Mouse (Mus musculus): Measurements from ENCODE around the gene Ctdspl. TPM values are rescaled to one million over a fixed set of nuclear protein-coding genes. Genes with fewer than 3 reads are reported as not detected.

Gene Ctdspl
- polyA plus RNA-seq, 1 experiment from 2014 or later = 10.0 TPM

GRCm38 (mm10) chr9:118980411-118980823 lies 54.2 kb downstream of the Ctdspl start:
- no peak overlapping the region for H3K4me2 ChIP-seq (ENCODE audit: low read depth, low read length)

GRCm38 (mm10) chr9:118984650-118985432 lies 58.6 kb downstream of the Ctdspl start:
- Histone ChIP-seq H3K36me3 (replicated peaks; ENCODE audit: control insufficient read depth, insufficient read depth, low read depth, low read length) (no peaks in the 10 kb centered on the region), H3K4me3 (ENCODE audit: low read depth, low read length) (no peak overlapping the region), H3K27ac (replicated peaks; ENCODE audit: low read depth, low read length) (no peak overlapping the region), H3K4me2 (ENCODE audit: low read depth, low read length) (no peak overlapping the region), H3K4me1 (ENCODE audit: control insufficient read depth, insufficient read depth, low read length) (peaks cover 9% of the 10 kb centered on the region), H3K27me3 (ENCODE audit: control insufficient read depth, insufficient read depth, low read length) (no peaks in the 10 kb centered on the region), H3K9me3 (replicated peaks; ENCODE audit: control insufficient read depth, low read length) (no peaks in the 10 kb centered on the region), H3K9ac (replicated peaks; ENCODE audit: low read length) (no peak overlapping the region)
- ATAC-seq (replicated peaks; ENCODE audit: insufficient number of reproducible peaks, low FRiP score, low TSS enrichment, low read depth) (no peak), DNase-seq (ENCODE audit: low spot score) (no peak)
- 60% methylated on average over 15 of the region's 15 CpGs for WGBS

More at GRCm38 (mm10) chr9:118980411-118980823, 54.2 kb downstream of the Ctdspl start:
- DNase-seq (ENCODE audit: low spot score) (peak; percentile 74), ATAC-seq (replicated peaks; ENCODE audit: insufficient number of reproducible peaks, low FRiP score, low TSS enrichment, low read depth) (peak; percentile 55)
- no peak overlapping the region for H3K4me3 ChIP-seq (ENCODE audit: low read depth, low read length)
- WGBS = 4% methylated on average over 4 of the region's 4 CpGs
- no peaks in the 10 kb centered on the region for H3K36me3 ChIP-seq (replicated peaks; ENCODE audit: control insufficient read depth, insufficient read depth, low read depth, low read length)
- peak overlapping the region; percentile 87 for H3K27ac ChIP-seq (replicated peaks; ENCODE audit: low read depth, low read length)
- H3K4me1 ChIP-seq (ENCODE audit: control insufficient read depth, insufficient read depth, low read length) = peaks cover 14% of the 10 kb centered on the region
- H3K9ac ChIP-seq (replicated peaks; ENCODE audit: low read length) = no peak overlapping the region; the same call in 1 of the 2 replicates
- H3K27me3 ChIP-seq (ENCODE audit: control insufficient read depth, insufficient read depth, low read length) = no peaks in the 10 kb centered on the region
- H3K9me3 ChIP-seq (replicated peaks; ENCODE audit: control insufficient read depth, low read length) = no peaks in the 10 kb centered on the region

GRCm38 (mm10) chr9:118986286-118986685 lies 60.0 kb downstream of the Ctdspl start:
- H3K27ac ChIP-seq (replicated peaks; ENCODE audit: low read depth, low read length) = no peak overlapping the region
- H3K4me1 ChIP-seq (ENCODE audit: control insufficient read depth, insufficient read depth, low read length) = no peaks in the 10 kb centered on the region
- whole genome bisulfite sequencing = 70% methylated on average over 11 of the region's 11 CpGs
- H3K4me3 ChIP-seq (ENCODE audit: low read depth, low read length) = no peak overlapping the region
- H3K4me2 ChIP-seq (ENCODE audit: low read depth, low read length) = no peak overlapping the region
- no peaks in the 10 kb centered on the region for H3K9me3 ChIP-seq (replicated peaks; ENCODE audit: control insufficient read depth, low read length)
- no peaks in the 10 kb centered on the region for H3K36me3 ChIP-seq (replicated peaks; ENCODE audit: control insufficient read depth, insufficient read depth, low read depth, low read length)
- no peak overlapping the region for H3K9ac ChIP-seq (replicated peaks; ENCODE audit: low read length)
- DNase-seq (ENCODE audit: low spot score) (no peak), ATAC-seq (replicated peaks; ENCODE audit: insufficient number of reproducible peaks, low FRiP score, low TSS enrichment, low read depth) (no peak)
- H3K27me3 ChIP-seq (ENCODE audit: control insufficient read depth, insufficient read depth, low read length) = no peaks in the 10 kb centered on the region

- DNase-seq (ENCODE audit: low spot score) (no peak), ATAC-seq (replicated peaks; ENCODE audit: insufficient number of reproducible peaks, low FRiP score, low TSS enrichment, low read depth) (peak; percentile 63; the same call in 1 of the 2 replicates)
- H3K4me2 ChIP-seq (ENCODE audit: low read depth, low read length) = no peak overlapping the region
- no peaks in the 10 kb centered on the region for H3K9me3 ChIP-seq (replicated peaks; ENCODE audit: control insufficient read depth, low read length)
- WGBS = 73% methylated on average over 11 of the region's 11 CpGs
- no peak overlapping the region for H3K27ac ChIP-seq (replicated peaks; ENCODE audit: low read depth, low read length)
- H3K9ac ChIP-seq (replicated peaks; ENCODE audit: low read length) = no peak overlapping the region
- H3K4me3 ChIP-seq (ENCODE audit: low read depth, low read length) = no peak overlapping the region
- no peaks in the 10 kb centered on the region for H3K27me3 ChIP-seq (ENCODE audit: control insufficient read depth, insufficient read depth, low read length)
- H3K36me3 ChIP-seq (replicated peaks; ENCODE audit: control insufficient read depth, insufficient read depth, low read depth, low read length) = no peaks in the 10 kb centered on the region
- H3K4me1 ChIP-seq (ENCODE audit: control insufficient read depth, insufficient read depth, low read length) = no peaks in the 10 kb centered on the region; the same call in 1 of the 2 replicates
Observed at GRCm38 (mm10) chr9:118988787-118989580, 62.7 kb downstream of the Ctdspl start.

- H3K9me3 ChIP-seq (replicated peaks; ENCODE audit: control insufficient read depth, low read length) = no peaks in the 10 kb centered on the region
- H3K27ac ChIP-seq (replicated peaks; ENCODE audit: low read depth, low read length) = no peak overlapping the region
- no peaks in the 10 kb centered on the region for H3K27me3 ChIP-seq (ENCODE audit: control insufficient read depth, insufficient read depth, low read length)
- no peak overlapping the region for H3K9ac ChIP-seq (replicated peaks; ENCODE audit: low read length)
- no peak for DNase-seq (ENCODE audit: low spot score)
- no peaks in the 10 kb centered on the region; the same call in 1 of the 2 replicates for H3K4me1 ChIP-seq (ENCODE audit: control insufficient read depth, insufficient read depth, low read length)
- no peak for ATAC-seq (replicated peaks; ENCODE audit: insufficient number of reproducible peaks, low FRiP score, low TSS enrichment, low read depth)
- no peak overlapping the region for H3K4me2 ChIP-seq (ENCODE audit: low read depth, low read length)
- H3K36me3 ChIP-seq (replicated peaks; ENCODE audit: control insufficient read depth, insufficient read depth, low read depth, low read length) = no peaks in the 10 kb centered on the region
- no peak overlapping the region for H3K4me3 ChIP-seq (ENCODE audit: low read depth, low read length)
- WGBS = 80% methylated on average over 7 of the region's 7 CpGs
Observed at GRCm38 (mm10) chr9:118990490-118990889, 64.2 kb downstream of the Ctdspl start.

GRCm38 (mm10) chr9:118991750-118992585 lies 65.7 kb downstream of the Ctdspl start:
- WGBS = 91% methylated on average over 21 of the region's 21 CpGs

GRCm38 (mm10) chr9:118992586-118992955 lies 66.3 kb downstream of the Ctdspl start:
- no peak overlapping the region for H3K9ac ChIP-seq (replicated peaks; ENCODE audit: low read length)
- ATAC-seq (replicated peaks; ENCODE audit: insufficient number of reproducible peaks, low FRiP score, low TSS enrichment, low read depth) (no peak), DNase-seq (ENCODE audit: low spot score) (no peak)
- H3K27ac ChIP-seq (replicated peaks; ENCODE audit: low read depth, low read length) = no peak overlapping the region
- WGBS = 83% methylated on average over 5 of the region's 5 CpGs
- no peak overlapping the region for H3K4me3 ChIP-seq (ENCODE audit: low read depth, low read length)
- no peaks in the 10 kb centered on the region; the same call in 1 of the 2 replicates for H3K4me1 ChIP-seq (ENCODE audit: control insufficient read depth, insufficient read depth, low read length)
- H3K36me3 ChIP-seq (replicated peaks; ENCODE audit: control insufficient read depth, insufficient read depth, low read depth, low read length) = no peaks in the 10 kb centered on the region
- no peak overlapping the region for H3K4me2 ChIP-seq (ENCODE audit: low read depth, low read length)
- H3K27me3 ChIP-seq (ENCODE audit: control insufficient read depth, insufficient read depth, low read length) = no peaks in the 10 kb centered on the region
- no peaks in the 10 kb centered on the region for H3K9me3 ChIP-seq (replicated peaks; ENCODE audit: control insufficient read depth, low read length)

More at GRCm38 (mm10) chr9:118991750-118992585, 65.7 kb downstream of the Ctdspl start:
- Histone ChIP-seq H3K9me3 (replicated peaks; ENCODE audit: control insufficient read depth, low read length) (no peaks in the 10 kb centered on the region), H3K27ac (replicated peaks; ENCODE audit: low read depth, low read length) (no peak overlapping the region), H3K4me3 (ENCODE audit: low read depth, low read length) (no peak overlapping the region), H3K4me2 (ENCODE audit: low read depth, low read length) (no peak overlapping the region), H3K36me3 (replicated peaks; ENCODE audit: control insufficient read depth, insufficient read depth, low read depth, low read length) (no peaks in the 10 kb centered on the region), H3K27me3 (ENCODE audit: control insufficient read depth, insufficient read depth, low read length) (no peaks in the 10 kb centered on the region), H3K4me1 (ENCODE audit: control insufficient read depth, insufficient read depth, low read length) (no peaks in the 10 kb centered on the region; the same call in 1 of the 2 replicates), H3K9ac (replicated peaks; ENCODE audit: low read length) (no peak overlapping the region)
- ATAC-seq (replicated peaks; ENCODE audit: insufficient number of reproducible peaks, low FRiP score, low TSS enrichment, low read depth) = no peak
- no peak for DNase-seq (ENCODE audit: low spot score)
